Comparison of ENCODE assay signal across 9 mouse cellular contexts in the genomic region with DNA sequence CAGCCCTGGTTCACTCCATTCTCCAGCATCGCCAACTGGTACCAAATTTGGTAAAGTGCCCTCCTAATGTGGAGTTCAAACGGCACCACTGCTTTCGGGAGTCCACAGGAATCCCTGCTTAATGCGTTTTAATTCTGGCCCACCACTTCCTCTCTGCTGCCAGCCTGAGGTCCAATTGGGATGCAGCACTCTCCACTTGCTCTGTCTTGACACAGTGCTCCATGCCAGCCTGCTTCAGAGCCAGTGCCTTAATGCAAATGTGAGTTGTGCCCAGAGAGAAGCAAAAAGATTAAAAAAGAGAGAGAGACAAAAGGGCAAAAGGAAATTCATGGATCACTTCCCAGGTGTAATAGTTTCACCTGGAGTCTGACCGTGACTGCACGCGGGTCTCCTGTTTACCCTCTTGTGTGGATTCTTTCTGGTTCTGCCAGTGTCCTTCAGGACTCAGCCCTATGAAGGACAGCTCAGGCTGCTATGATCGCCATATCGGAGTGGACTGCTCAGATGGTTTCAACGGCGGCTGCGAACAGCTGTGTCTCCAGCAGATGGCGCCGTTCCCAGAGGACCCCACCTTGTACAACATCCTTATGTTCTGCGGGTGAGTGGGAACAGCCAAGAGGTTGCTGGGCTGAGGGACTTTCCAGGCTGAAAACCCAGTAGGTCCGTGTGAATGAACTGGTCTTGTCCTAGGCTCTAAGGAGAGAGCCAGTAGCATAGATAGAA.
DNase-seq lines count a peak whose midpoint lies in the region; TF ChIP-seq lines count a peak whose summit lies in the region.
"Had no signal": no experiment of that assay in that cellular context is flagged by ENCODE, and none has a peak within 500 bp of the region (broad histone marks: within the 10 kb centered on the region; RNA-seq: fewer than 3 reads in every experiment).

No protein-coding gene starts in this region.

- H3K4me3 ChIP-seq in embryonic fibroblast, embryonic 13.5 days (ENCODE audit: insufficient read depth, low read length) = no peak overlapping the region
- no peak overlapping the region for H3K4me3 ChIP-seq in thymus, adult 2 months (ENCODE audit: control insufficient read depth, insufficient read depth, low read length)
- H3K4me3 ChIP-seq: megakaryocyte, embryonic 14.5 days had no signal

- intact Hi-C loops in heart, postnatal 10 days (cut with DNase I) = loop anchor here (5.0 kb wide), 1 partner anchor 55 kb away; no protein-coding TSS in a partner anchor

- no peak overlapping the region for H3K27ac ChIP-seq in embryonic fibroblast, embryonic 13.5 days (ENCODE audit: insufficient read depth, low read length)
- H3K27ac ChIP-seq in thymus, adult 2 months (ENCODE audit: control insufficient read depth, insufficient read depth, low read length) = no peak overlapping the region

- WGBS in thymus, adult 2 months = 33% methylated on average over 16 of the region's 16 CpGs

- no peaks in the 10 kb centered on the region for H3K36me3 ChIP-seq in thymus, adult 2 months (ENCODE audit: control insufficient read depth, insufficient read depth, low read length)

- no peaks in the 10 kb centered on the region for H3K27me3 ChIP-seq in thymus, adult 2 months (ENCODE audit: control insufficient read depth, insufficient read depth, low read length)
- H3K27me3 ChIP-seq: megakaryocyte, embryonic 14.5 days had no signal

- no peaks in the 10 kb centered on the region for H3K4me1 ChIP-seq in embryonic fibroblast, embryonic 13.5 days (ENCODE audit: control insufficient read depth, insufficient read depth, low read length)
- H3K4me1 ChIP-seq in thymus, adult 2 months (replicated peaks; ENCODE audit: control insufficient read depth, insufficient read depth, low read length) = no peaks in the 10 kb centered on the region
- H3K4me1 ChIP-seq: megakaryocyte, embryonic 14.5 days had no signal

- TF ChIP-seq POLR2A in embryonic fibroblast, embryonic 13.5 days (IDR thresholded peaks at IDR 0.05; ENCODE audit: low read depth, low read length) = no peak
- no peak for TF ChIP-seq POLR2A in thymus, adult 2 months (IDR thresholded peaks at IDR 0.05; ENCODE audit: control insufficient read depth, extremely low read depth, insufficient read depth, low read length, poor library complexity)

- DNase-seq in ES-CJ7 (ENCODE audit: low read depth, low spot score) = peak; percentile 69
- DNase-seq in adrenal gland, postnatal 36 days = peak; percentile 63 to 76
- DNase-seq in heart, postnatal 10 days = peak; percentile 63 to 72
- peak; percentile 78 to 80 for DNase-seq in kidney, postnatal 4 days
- DNase-seq in lung, postnatal 14 days = peak; percentile 40
- DNase-seq in retina, postnatal 1 day = peak; percentile 63
- DNase-seq in thymus, adult 2 months = no peak

- peak; percentile 62; the same call in 1 of the 2 replicates for TF ChIP-seq CTCF in embryonic fibroblast, embryonic 13.5 days (IDR thresholded peaks at IDR 0.05; ENCODE audit: borderline replicate concordance, insufficient read depth, low read length)
- TF ChIP-seq CTCF in thymus, adult 2 months (IDR thresholded peaks at IDR 0.05; ENCODE audit: borderline replicate concordance, control insufficient read depth, extremely low read depth, insufficient read depth, low read length, poor library complexity) = no peak
